Mouse (Mus musculus) ovary, postnatal 10 days (tissue): ENCODE results near the gene Vmn1r166.
"Not testable (repeated sequence)": the region's sequence is repeated elsewhere in the genome, so short reads cannot be mapped to it uniquely, and the experiment has no call there.

Experiments
- DNase-seq: peaks from one replicate; pipeline ENCODE4 v3.0.0; 2022; ENCODE audit warnings: low spot score

Vmn1r166 gene

GRCm38 (mm10) chr7:23251582-23251981, at the start of gene Vmn1r166:
Vmn1r166 (minus strand) TSS chr7:23251682.
- not testable (repeated sequence) for DNase-seq

GRCm38 (mm10) chr7:23300892-23301291, 49.4 kb upstream of the Vmn1r166 start, which contains the start of gene Nlrp4e:
Nlrp4e (plus strand) TSS chr7:23301192.
- DNase-seq = not testable (repeated sequence)

- DNase-seq = not testable (repeated sequence)
Observed at GRCm38 (mm10) chr7:23278800-23279199, 27.3 kb upstream of the Vmn1r166 start, which contains the start of gene Gm6902. Gm6902 (minus strand) TSS chr7:23278900.

GRCm38 (mm10) chr7:23217032-23217431, 34.5 kb downstream of the Vmn1r166 start, which contains the start of gene Vmn1r165:
Vmn1r165 (plus strand) TSS chr7:23217332.
- DNase-seq = not testable (repeated sequence)
